Mouse (Mus musculus) fibroblast of lung, adult 2 months (primary cell): ENCODE results near the gene Filip1l.

ENCODE experiments used
- DNase-seq: peaks from one replicate; pipeline ENCODE4 v3.0.0-alpha.2; 2011; ENCODE audit warnings: low read depth

Gene Filip1l

GRCm38 (mm10) chr16:57397845-57398244 lies 45.0 kb downstream of the Filip1l start:
- DNase-seq = no peak

DNA sequence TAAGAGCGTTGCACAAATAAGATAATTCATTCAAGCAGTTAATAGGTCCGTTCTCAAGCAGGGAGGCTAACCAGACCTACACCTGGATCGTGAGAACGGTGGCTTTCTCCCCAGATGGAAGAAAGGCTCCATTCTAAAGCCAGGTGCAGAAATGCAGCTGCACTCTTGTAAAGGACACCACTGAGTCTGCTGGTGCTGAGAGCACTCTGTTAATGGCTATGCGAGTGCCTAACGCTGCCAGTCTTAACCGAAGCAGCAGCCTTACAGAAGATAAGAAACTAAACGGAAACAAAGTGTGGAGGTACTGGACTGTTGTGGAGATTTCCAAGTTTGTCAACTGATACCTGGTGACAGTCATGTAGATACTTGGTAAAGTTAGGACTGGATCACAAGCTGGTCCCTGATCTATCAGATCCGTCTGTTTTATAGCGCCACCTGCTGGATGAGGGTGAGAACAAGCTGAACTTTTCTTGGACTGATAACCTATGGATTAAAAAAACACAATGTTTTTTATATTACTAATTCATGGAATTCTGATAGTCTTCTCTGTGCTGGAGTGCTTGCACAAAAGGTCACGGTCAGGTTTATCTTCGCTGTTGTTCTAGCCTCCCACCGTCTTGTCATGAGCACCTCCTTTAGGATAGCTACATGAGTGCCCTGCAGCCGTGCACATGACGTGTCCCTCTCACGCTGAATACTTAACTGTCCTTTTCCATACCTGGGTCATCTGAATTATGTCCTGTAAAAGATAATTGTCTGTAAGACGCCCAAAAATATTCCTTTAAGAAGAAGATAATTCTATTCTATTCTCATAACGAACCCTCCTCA lies 45.7 kb downstream of the Filip1l start:
- DNase-seq = no peak

DNA sequence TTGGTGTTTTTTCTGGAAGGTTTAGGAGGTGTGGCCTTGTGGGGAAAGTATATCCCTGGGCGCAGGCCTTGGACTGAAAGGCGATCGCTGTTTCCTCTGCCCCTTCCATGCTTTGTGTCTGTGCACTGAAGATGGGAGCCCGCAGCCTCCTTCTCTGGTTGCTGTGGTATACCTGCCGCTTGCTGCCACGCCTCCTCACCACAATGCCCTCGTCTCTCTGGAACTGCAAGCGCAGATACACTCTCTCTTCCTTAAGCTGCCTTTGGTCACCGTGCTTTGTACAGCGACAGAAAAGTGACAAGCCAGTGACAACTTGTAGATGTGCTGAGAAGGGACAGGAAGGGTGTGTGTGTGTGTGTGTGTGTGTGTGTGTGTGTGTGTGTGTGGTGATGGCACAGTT lies 46.7 kb downstream of the Filip1l start:
- no peak for DNase-seq

DNA sequence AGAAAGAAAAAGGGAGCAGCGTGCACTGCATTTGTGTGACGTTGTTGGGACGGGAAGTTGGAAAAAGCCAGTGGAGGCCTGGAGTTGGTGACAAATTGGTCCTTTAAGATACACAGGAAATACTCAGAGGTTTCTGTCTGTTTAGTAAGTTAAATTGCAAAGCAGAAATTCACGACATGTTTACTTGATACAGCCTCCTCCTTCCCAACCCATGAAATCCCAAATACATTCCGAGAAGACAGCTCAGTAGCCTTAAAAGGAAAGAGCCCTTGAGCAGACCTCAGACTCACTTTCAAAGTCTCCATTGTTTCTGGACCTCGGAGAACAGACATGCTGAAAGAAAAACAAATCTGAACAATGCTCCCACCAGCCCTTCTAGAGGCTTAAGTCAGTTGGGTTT lies 48.8 kb downstream of the Filip1l start:
- DNase-seq = no peak

DNA sequence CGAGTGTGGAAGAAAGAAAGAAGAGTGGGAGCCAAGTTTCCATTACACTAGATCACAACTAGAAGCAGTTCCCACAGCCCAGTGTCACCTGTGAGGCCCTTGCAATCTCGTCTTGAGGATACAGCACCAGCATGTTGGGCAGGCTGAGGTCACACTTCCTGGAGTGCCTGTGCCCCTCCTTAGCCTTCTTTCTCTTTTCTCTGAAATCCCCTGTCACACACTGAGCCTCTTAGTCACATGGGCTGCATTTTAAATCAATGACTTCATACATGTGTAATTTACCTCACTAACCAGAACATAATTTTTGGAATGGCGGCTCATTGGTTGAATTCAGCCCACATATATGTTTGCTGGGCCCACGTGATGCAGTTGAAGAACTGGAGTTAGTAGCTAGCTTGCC lies 50.0 kb downstream of the Filip1l start:
- no peak for DNase-seq

- no peak for DNase-seq
These were observed 50.9 kb downstream of the Filip1l start for GRCm38 (mm10) chr16:57403825-57404224.

DNA sequence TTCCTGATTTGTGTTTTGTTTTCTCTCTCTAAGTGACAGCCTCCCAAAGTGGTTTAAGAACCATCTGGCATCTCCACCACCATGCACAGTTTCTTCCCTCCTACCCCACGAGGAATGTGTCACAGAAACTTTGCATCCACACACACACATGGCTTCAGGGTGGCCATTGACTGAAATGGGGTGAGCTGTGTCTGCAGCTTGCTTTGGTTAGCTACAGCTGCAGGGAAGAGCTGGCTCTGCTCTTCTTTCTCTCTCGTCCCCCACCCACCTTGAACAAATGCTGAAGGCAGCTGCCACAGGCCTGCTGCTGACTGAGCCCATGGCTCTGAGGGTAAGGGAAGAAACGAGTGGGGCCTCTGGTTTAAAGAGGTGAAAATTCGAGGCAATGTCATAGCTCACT lies 59.9 kb downstream of the Filip1l start:
- DNase-seq = no peak

DNA sequence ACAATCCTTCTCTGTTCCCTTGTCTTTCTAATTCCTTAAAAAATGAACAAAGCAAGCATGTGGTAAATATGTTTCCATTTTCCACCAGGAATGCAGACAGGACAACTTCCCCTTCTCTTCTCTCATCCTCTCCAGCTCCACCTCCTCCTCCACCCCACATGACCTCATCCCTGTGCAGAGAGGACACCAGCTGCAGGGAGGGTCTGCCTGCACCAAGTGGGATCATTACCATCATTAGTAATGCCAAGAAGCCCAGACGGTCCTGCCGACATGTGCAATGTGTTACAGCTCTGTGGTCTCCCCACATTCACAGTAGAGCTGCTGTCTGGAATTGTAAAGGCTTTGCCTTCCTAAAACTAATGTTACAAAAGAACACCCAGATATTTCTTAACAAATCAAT lies 63.2 kb downstream of the Filip1l start:
- DNase-seq = peak; percentile 64

GRCm38 (mm10) chr16:57417017-57417416 lies 64.1 kb downstream of the Filip1l start:
- DNase-seq = no peak

GRCm38 (mm10) chr16:57417955-57418354 lies 65.1 kb downstream of the Filip1l start:
- DNase-seq = no peak

DNA sequence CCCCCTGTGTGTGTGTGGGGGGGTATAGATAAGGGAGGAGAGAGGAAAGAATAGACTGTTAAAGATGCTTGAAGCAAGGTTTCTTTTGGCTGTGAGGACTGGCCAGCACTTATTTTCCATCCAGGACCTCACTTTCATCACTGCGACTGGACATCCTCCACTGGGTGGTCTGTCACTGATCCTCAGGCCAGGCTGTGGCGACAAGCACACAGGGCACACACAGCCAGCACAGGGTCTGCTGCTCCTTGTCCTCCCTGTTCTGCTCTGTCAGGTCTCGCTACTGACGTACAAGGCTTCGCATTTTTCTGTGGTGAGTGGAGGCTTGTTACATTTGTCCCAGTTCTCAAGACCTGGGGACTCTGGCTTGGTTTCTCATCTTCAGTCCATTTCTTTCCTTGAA lies 66.4 kb downstream of the Filip1l start:
- no peak for DNase-seq

DNA sequence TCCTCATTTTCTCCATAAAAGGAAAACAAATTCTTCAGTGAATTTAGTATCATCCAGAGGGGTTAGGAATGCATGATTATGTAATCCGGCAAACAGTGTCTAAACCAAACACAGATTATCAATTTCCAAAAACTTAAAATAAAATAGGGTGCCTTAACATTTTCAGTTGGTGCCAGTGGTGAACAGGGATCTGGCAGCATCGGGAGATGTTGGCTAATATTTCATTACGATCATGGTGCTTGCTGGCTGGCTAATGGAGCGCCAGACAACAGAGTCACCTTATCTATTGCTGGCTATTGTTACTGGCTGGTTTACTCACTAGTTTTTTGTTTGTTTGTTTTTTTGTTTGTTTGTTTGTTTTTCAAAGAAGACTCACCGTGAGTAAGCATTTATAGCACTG lies 67.0 kb downstream of the Filip1l start:
- DNase-seq = no peak

- peak; percentile 76 for DNase-seq
These were observed 68.1 kb downstream of the Filip1l start for GRCm38 (mm10) chr16:57420773-57421556.

DNA sequence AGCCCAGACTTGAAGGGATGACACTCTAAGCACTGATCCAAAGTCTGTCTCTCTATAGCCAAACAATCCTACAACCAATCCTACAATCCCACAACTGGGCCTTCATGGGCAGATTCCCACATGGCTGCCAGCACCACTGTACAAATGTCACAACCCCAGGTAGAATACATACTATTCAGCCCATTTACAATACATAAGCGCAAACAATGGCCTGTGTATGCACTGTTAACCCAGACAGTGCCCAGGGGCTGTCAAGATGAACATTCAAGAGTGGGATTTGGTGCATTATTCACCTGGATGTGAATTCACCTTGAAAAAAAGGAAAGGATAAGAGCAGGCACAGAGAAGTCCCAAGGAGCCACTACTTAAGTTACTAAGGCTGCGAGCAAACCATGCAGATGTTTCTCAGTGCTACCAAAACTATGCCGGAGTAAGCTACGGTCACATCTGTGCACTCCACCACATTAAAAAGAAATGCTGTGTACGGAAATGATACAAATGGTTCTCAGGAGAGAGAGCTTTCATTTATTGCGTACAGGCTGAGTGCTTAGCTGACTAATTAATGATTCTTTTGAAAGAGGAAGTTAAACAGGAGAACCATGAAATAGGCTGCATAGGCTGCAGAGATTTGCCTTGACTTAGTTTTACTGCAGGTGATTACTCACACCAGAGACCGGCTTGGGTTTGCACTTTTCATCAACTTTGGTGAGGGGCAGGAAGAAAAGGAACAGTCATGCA lies 69.0 kb downstream of the Filip1l start:
- DNase-seq = no peak

DNA sequence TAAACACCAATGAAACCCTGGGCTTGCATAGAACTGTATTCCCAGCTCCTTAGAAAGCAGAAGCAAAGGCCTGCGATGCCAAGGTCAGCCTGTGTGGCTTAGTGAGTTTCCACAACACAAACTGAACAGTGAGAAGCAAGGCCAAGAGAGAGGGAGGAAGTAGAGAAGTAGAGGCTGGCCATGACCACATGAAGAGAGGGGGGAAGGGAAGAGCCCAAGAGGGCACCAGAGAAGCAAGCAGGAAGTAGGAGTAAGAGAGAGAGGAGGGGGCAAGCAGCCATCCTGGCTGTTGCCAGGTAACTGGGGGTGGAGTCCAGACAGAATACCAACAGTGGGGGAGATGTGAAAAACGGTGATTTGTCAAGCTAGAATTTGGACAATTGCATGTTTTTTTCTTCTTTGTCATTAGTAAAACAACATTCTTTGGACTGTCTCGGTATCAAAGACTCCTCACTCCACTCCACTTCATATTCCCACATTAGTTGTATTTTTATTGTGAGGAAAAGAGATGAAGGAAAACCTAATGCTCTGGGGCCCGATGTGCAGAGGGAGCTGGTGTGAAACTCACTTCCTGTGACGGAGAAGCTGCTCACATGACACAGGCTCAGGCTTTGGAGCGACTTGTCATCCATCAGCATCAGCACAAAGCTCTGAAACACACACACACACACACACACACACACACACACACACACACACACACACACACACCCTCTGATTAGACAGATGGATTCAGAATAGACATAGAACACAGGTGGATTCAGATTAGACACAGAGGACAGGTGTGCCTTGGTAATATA lies 70.3 kb downstream of the Filip1l start:
- no peak for DNase-seq

DNA sequence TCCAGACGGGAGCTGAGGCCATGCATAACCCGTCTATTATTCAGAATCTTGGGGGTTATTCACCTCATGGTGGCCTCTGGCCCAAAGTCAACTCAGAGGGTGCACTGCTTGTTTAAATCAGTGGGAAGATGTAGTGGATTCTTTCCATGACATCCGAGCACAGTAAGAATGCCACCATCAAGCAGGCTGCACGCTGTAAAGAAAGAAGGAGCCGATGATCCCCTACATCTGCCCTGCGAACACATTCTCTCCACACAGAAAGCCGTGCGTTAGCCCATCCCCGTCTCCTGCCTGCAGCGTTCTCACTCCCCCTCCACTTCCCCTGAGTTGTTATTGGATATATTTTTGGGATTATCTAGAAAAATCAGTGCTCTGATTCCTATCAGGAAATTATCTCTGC lies 73.8 kb downstream of the Filip1l start:
- no peak for DNase-seq

DNA sequence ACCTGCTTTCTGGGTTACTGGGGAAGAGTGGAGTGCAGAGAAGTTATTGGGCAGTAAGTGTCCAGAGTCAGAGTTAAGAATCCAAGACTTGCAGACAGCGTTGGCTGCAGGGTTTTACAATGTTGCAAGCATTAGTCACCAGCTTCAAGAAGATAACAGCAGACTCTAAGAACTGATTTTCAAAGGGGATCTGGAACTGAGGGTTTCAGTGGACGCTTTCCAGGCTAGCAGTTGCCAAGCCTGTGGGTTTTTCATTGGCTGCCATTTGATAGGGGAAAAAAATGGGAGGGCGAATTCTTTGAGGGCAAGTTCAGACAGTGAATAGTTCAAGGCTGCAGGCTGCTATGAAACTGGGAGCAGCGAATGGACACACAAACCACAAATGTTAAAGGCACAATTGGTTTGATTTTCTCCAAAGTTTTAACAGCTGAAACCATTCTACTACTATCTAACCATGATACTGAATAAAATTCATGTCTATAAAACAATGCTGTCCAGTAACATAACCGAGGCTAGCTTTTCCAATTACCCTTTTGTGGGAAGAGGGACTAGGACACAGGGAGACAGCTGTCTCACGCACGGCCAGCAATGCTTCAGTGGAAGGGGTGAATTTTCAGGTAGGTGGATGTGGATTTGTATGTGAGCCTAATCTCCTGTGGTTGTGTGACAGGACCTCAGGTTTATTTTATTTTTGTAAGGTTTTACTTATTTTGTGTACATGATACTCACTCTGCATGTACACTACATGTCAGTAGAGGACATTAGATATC lies 74.8 kb downstream of the Filip1l start:
- DNase-seq = peak; percentile 96

- no peak for DNase-seq
These were observed 76.1 kb downstream of the Filip1l start for GRCm38 (mm10) chr16:57428977-57429376.

GRCm38 (mm10) chr16:57431294-57431693 lies 78.4 kb downstream of the Filip1l start:
- no peak for DNase-seq

GRCm38 (mm10) chr16:57433173-57433572 lies 80.3 kb downstream of the Filip1l start:
- DNase-seq = no peak

DNA sequence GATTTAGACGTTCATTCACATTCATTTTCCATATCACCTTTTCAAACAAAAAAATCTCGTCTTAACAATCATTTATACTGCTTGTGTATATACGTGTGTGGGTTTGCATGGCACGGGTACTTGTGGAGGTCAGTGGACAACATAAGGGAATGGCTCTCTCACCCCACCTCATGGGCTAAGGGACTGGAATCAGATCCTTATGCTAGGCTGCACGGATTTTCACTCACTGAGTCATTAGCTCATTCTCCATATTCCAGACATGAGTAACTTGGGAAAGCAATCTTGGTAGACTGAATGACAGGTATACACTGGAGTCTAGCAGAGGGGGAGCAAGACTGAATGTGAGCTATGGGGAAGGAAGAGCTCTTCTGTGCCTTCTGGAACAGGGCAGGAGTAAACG lies 80.8 kb downstream of the Filip1l start:
- DNase-seq = no peak
